22 mouse cellular contexts compared by ENCODE assay signal in genomic region chr5:131593261-131593660, GRCm38 (mm10).
DNase-seq lines count a peak whose midpoint lies in the region; ATAC-seq and TF ChIP-seq lines count a peak whose summit lies in the region.
"Had no signal": no experiment of that assay in that cellular context is flagged by ENCODE, and none has a peak within 500 bp of the region (broad histone marks: within the 10 kb centered on the region; RNA-seq: fewer than 3 reads in every experiment).

No protein-coding gene starts in this region.

- no peaks in the 10 kb centered on the region for H3K9me3 ChIP-seq in liver, embryonic 12.5 days (replicated peaks)
- no peaks in the 10 kb centered on the region for H3K9me3 ChIP-seq in intestine, embryonic 15.5 days
- no peaks in the 10 kb centered on the region for H3K9me3 ChIP-seq in intestine, embryonic 16.5 days (ENCODE audit: control insufficient read depth, low read length)
- no peaks in the 10 kb centered on the region for H3K9me3 ChIP-seq in intestine, postnatal 0 days (ENCODE audit: control insufficient read depth)

- TF ChIP-seq POLR2A in liver, adult 2 months (IDR thresholded peaks at IDR 0.05; ENCODE audit: extremely low read depth, insufficient read depth, low read length), result no peak

- DNase-seq in liver, adult 2 months (ENCODE audit: extremely low read depth, low read depth, low spot score), result peak; percentile 55
- DNase-seq in left cerebral cortex, postnatal 10 days (ENCODE audit: extremely low spot score in 1 of 2, low spot score in 2 of 2), result no peak
- no peak for DNase-seq in layer of hippocampus, postnatal 36 days
- DNase-seq in cerebellum, adult 11-12 months, result no peak
- DNase-seq: adrenal gland, adult 2 months; adrenal gland, adult 8-10 months; adrenal gland, postnatal 10 days; adrenal gland, postnatal 14 days; adrenal gland, postnatal 25 days; adrenal gland, postnatal 36 days; B cell, adult 2 months; cerebellum, adult 11 months; cerebellum, adult 18-20 months had no signal

- no peak overlapping the region for H3K27ac ChIP-seq in liver, adult 2 months (replicated peaks; ENCODE audit: insufficient read depth, low read depth, low read length)
- H3K27ac ChIP-seq in liver, embryonic 12.5 days, result no peak overlapping the region
- no peak overlapping the region for H3K27ac ChIP-seq in intestine, embryonic 15.5 days
- H3K27ac ChIP-seq in intestine, embryonic 16.5 days (ENCODE audit: low read length), result no peak overlapping the region
- H3K27ac ChIP-seq in intestine, postnatal 0 days (ENCODE audit: low read depth, low read length), result no peak overlapping the region

- no peak for ATAC-seq in liver, embryonic 12.5 days
- peak; percentile 54 for ATAC-seq in intestine, embryonic 15.5 days
- peak; percentile 67 for ATAC-seq in intestine, embryonic 16.5 days
- peak; percentile 16; the same call in 1 of the 2 replicates for ATAC-seq in intestine, postnatal 0 days
- ATAC-seq: activated CD4-positive, CD25-positive, alpha-beta regulatory T cell, adult 4 months; CD4-positive, CD25-positive, alpha-beta regulatory T cell, adult 4 months; Patski had no signal

- no peaks in the 10 kb centered on the region for H3K36me3 ChIP-seq in liver, adult 2 months (ENCODE audit: control insufficient read depth, insufficient read depth, low read length)
- H3K36me3 ChIP-seq in liver, embryonic 12.5 days, result no peaks in the 10 kb centered on the region
- H3K36me3 ChIP-seq in intestine, embryonic 15.5 days, result no peaks in the 10 kb centered on the region
- H3K36me3 ChIP-seq in intestine, embryonic 16.5 days (ENCODE audit: control insufficient read depth, insufficient read depth, low read length), result no peaks in the 10 kb centered on the region
- H3K36me3 ChIP-seq in intestine, postnatal 0 days (ENCODE audit: control insufficient read depth, insufficient read depth), result no peaks in the 10 kb centered on the region
- H3K36me3 ChIP-seq: G1E had no signal

- no peaks in the 10 kb centered on the region for H3K79me2 ChIP-seq in liver, adult 2 months (ENCODE audit: control insufficient read depth, insufficient read depth, low read length)

- TF ChIP-seq CTCF in liver, adult 2 months (IDR thresholded peaks at IDR 0.05; ENCODE audit: low read depth, low read length), result no peak
- no peak for TF ChIP-seq CTCF in intestine, postnatal 0 days (IDR thresholded peaks at IDR 0.05; ENCODE audit: low read depth)

- peaks cover 6% of the 10 kb centered on the region; the same call in 1 of the 2 replicates for H3K4me1 ChIP-seq in liver, adult 2 months (ENCODE audit: control insufficient read depth, insufficient read depth, low read length)
- no peaks in the 10 kb centered on the region for H3K4me1 ChIP-seq in liver, embryonic 12.5 days
- 0 out of 2 replicates have a peak, but pooled peaks cover 3% of the 10 kb centered on the region for H3K4me1 ChIP-seq in intestine, embryonic 15.5 days (replicated peaks)
- no peaks in the 10 kb centered on the region; the same call in 1 of the 2 replicates for H3K4me1 ChIP-seq in intestine, embryonic 16.5 days (ENCODE audit: control insufficient read depth, insufficient read depth, low read length)
- H3K4me1 ChIP-seq in intestine, postnatal 0 days (replicated peaks; ENCODE audit: control insufficient read depth, insufficient read depth, low read length), result no peaks in the 10 kb centered on the region

- intact Hi-C loops in left cerebral cortex, postnatal 10 days (cut with DNase I), result no loop called here

- 50% methylated on average over 10 of the region's 10 CpGs for WGBS in liver, adult 2 months
- 54% methylated on average over 10 of the region's 10 CpGs for WGBS in liver, embryonic 12.5 days (ENCODE audit: insufficient replicate concordance)
- WGBS in intestine, embryonic 15.5 days, result 78% methylated on average over 10 of the region's 10 CpGs
- WGBS in intestine, embryonic 16.5 days, result 75% methylated on average over 10 of the region's 10 CpGs
- 63% methylated on average over 10 of the region's 10 CpGs for WGBS in intestine, postnatal 0 days

- H3K4me3 ChIP-seq in liver, adult 2 months (ENCODE audit: insufficient read depth, low read depth, low read length), result no peak overlapping the region
- no peak overlapping the region for H3K4me3 ChIP-seq in liver, embryonic 12.5 days
- no peak overlapping the region for H3K4me3 ChIP-seq in intestine, embryonic 15.5 days (replicated peaks)
- H3K4me3 ChIP-seq in intestine, embryonic 16.5 days (ENCODE audit: low read length), result no peak overlapping the region
- H3K4me3 ChIP-seq in intestine, postnatal 0 days (ENCODE audit: low read depth, low read length), result no peak overlapping the region

- no peak overlapping the region for H3K9ac ChIP-seq in liver, adult 2 months (ENCODE audit: low read depth, low read length)
- H3K9ac ChIP-seq in liver, embryonic 12.5 days, result no peak overlapping the region
- no peak overlapping the region for H3K9ac ChIP-seq in intestine, embryonic 15.5 days
- H3K9ac ChIP-seq in intestine, embryonic 16.5 days (ENCODE audit: low read depth, low read length), result no peak overlapping the region
- H3K9ac ChIP-seq in intestine, postnatal 0 days (ENCODE audit: low read depth, low read length), result no peak overlapping the region

- no peak overlapping the region for H3K4me2 ChIP-seq in liver, embryonic 12.5 days
- no peak overlapping the region for H3K4me2 ChIP-seq in intestine, embryonic 15.5 days (replicated peaks)
- no peak overlapping the region for H3K4me2 ChIP-seq in intestine, embryonic 16.5 days (ENCODE audit: low read depth, low read length)
- no peak overlapping the region for H3K4me2 ChIP-seq in intestine, postnatal 0 days (replicated peaks; ENCODE audit: low read depth)

- H3K27me3 ChIP-seq in liver, adult 2 months (ENCODE audit: control insufficient read depth, insufficient read depth, low read length), result no peaks in the 10 kb centered on the region
- peaks cover 10% of the 10 kb centered on the region; the same call in 1 of the 2 replicates for H3K27me3 ChIP-seq in liver, embryonic 12.5 days (replicated peaks)
- H3K27me3 ChIP-seq in intestine, embryonic 15.5 days (replicated peaks), result no peaks in the 10 kb centered on the region
- H3K27me3 ChIP-seq in intestine, embryonic 16.5 days (replicated peaks; ENCODE audit: control insufficient read depth, insufficient read depth, low read length), result no peaks in the 10 kb centered on the region
- no peaks in the 10 kb centered on the region for H3K27me3 ChIP-seq in intestine, postnatal 0 days (replicated peaks; ENCODE audit: control insufficient read depth, insufficient read depth, low read length)
- H3K27me3 ChIP-seq: CH12.LX had no signal
